8 mouse cellular contexts compared by ENCODE assay signal in genomic region chr1:191820951-191821325, GRCm38 (mm10). TPM values are rescaled to one million over a fixed set of nuclear protein-coding genes. Genes with fewer than 3 reads are reported as not detected.
A peak's percentile ranks its signal among the peaks of the same experiment; 100 is the strongest.
DNase-seq lines count a peak whose midpoint lies in the region; ATAC-seq and TF ChIP-seq lines count a peak whose summit lies in the region.

No protein-coding gene starts in this region.

- no peaks in the 10 kb centered on the region for H3K27me3 ChIP-seq in heart, embryonic 10.5 days (ENCODE audit: insufficient read depth, poor library complexity, severe bottlenecking)
- H3K27me3 ChIP-seq in E14TG2a.4 (ENCODE audit: insufficient read depth, low read length), result no peaks in the 10 kb centered on the region
- no peaks in the 10 kb centered on the region for H3K27me3 ChIP-seq in forebrain, postnatal 0 days (ENCODE audit: insufficient read depth, low read length)
- H3K27me3 ChIP-seq in megakaryocyte, embryonic 14.5 days (replicated peaks), result no peaks in the 10 kb centered on the region

- peak overlapping the region; percentile 92 for H3K4me2 ChIP-seq in forebrain, postnatal 0 days (ENCODE audit: low read depth)

- peak overlapping the region; percentile 38 for H3K9ac ChIP-seq in forebrain, postnatal 0 days

- peak overlapping the region; percentile 94 for H3K4me3 ChIP-seq in heart, embryonic 10.5 days
- H3K4me3 ChIP-seq in E14TG2a.4 (replicated peaks; ENCODE audit: low read length), result peak overlapping the region; percentile 94
- H3K4me3 ChIP-seq in forebrain, postnatal 0 days (ENCODE audit: low read depth, low read length), result peak overlapping the region; percentile 63
- peak overlapping the region; percentile 98 for H3K4me3 ChIP-seq in megakaryocyte, embryonic 14.5 days (replicated peaks)

- no peak for TF ChIP-seq CTCF in E14TG2a.4 (conservative IDR thresholded peaks at IDR 0.05; ENCODE audit: low read length)
- TF ChIP-seq CTCF in forebrain, postnatal 0 days (IDR thresholded peaks at IDR 0.05; ENCODE audit: low read depth), result no peak

- DNase-seq in heart, embryonic 10.5 days (ENCODE audit: low spot score), result no peak
- no peak for DNase-seq in heart, postnatal 10 days
- no peak for DNase-seq in forebrain, postnatal 0 days
- DNase-seq in ovary, postnatal 14 days (ENCODE audit: low spot score), result no peak
- no peak for DNase-seq in embryo, embryonic 10.5 days (ENCODE audit: low spot score)
- no peak for DNase-seq in right cerebral cortex, postnatal 4 days

- WGBS in heart, embryonic 10.5 days, result 4% methylated on average over 15 of the region's 15 CpGs
- WGBS in forebrain, postnatal 0 days, result 6% methylated on average over 15 of the region's 15 CpGs

- H3K4me1 ChIP-seq in heart, embryonic 10.5 days, result peaks cover 15% of the 10 kb centered on the region
- peaks cover 79% of the 10 kb centered on the region for H3K4me1 ChIP-seq in E14TG2a.4 (replicated peaks; ENCODE audit: low read depth, low read length)
- H3K4me1 ChIP-seq in forebrain, postnatal 0 days (ENCODE audit: insufficient read depth), result no peaks in the 10 kb centered on the region
- peaks cover 46% of the 10 kb centered on the region for H3K4me1 ChIP-seq in megakaryocyte, embryonic 14.5 days

- intact Hi-C loops in heart, postnatal 10 days (cut with DNase I), result loop anchor here (5.0 kb wide), 1 partner anchor 424 kb away; no protein-coding TSS in a partner anchor

- H3K36me3 ChIP-seq in heart, embryonic 10.5 days, result peaks cover 30% of the 10 kb centered on the region
- peaks cover 40% of the 10 kb centered on the region for H3K36me3 ChIP-seq in E14TG2a.4 (ENCODE audit: insufficient read depth, low read length)
- no peaks in the 10 kb centered on the region for H3K36me3 ChIP-seq in forebrain, postnatal 0 days (ENCODE audit: insufficient read depth)
- H3K36me3 ChIP-seq in megakaryocyte, embryonic 14.5 days (replicated peaks; ENCODE audit: low read length), result peaks cover 37% of the 10 kb centered on the region

- H3K9me3 ChIP-seq in heart, embryonic 10.5 days, result no peaks in the 10 kb centered on the region
- H3K9me3 ChIP-seq in E14TG2a.4 (ENCODE audit: low read length), result no peaks in the 10 kb centered on the region
- H3K9me3 ChIP-seq in forebrain, postnatal 0 days (ENCODE audit: low read length), result no peaks in the 10 kb centered on the region
- H3K9me3 ChIP-seq in megakaryocyte, embryonic 14.5 days, result no peaks in the 10 kb centered on the region

- ATAC-seq in forebrain, postnatal 0 days, result peak; percentile 10

- peak overlapping the region; percentile 95 for H3K27ac ChIP-seq in heart, embryonic 10.5 days
- H3K27ac ChIP-seq in forebrain, postnatal 0 days (ENCODE audit: low read depth, low read length), result no peak overlapping the region

RNA-seq across cellular contexts. Expression of gene Nek2, which starts 0.3 kb away (rescaled TPM):
- 41.4 and 43.0 TPM in 2 replicates for polyA plus RNA-seq in heart, embryonic 10.5 days (2016; fragmentation: Nextera tagmentation; extraction: Ambion mirVana)
- 1 to 10 TPM; 7.0 to 8.5 TPM for total RNA-seq in heart, postnatal 10 days (2021)
- 3.6 and 5.1 TPM in 2 replicates for total RNA-seq in forebrain, postnatal 0 days (2014; rRNA removed)
- 5.0 and 6.2 TPM in 2 replicates for polyA plus RNA-seq in forebrain, postnatal 0 days (2015; fragmentation: Nextera tagmentation; extraction: Ambion mirVana)
- 1.6 and 1.7 TPM in 2 replicates for polyA plus RNA-seq in megakaryocyte, embryonic 14.5 days (2012; ENCODE audit: insufficient read depth, low replicate concordance)
